Mouse (Mus musculus): ENCODE measurements around the gene Rassf2. TPM values are rescaled to one million over a fixed set of nuclear protein-coding genes. Genes with fewer than 3 reads are reported as not detected.

The Rassf2 gene
- polyA plus RNA-seq, 1 experiment from 2014 or later: 4.7 TPM

- Histone ChIP-seq H3K36me3 (no peaks in the 10 kb centered on the region), H3K27me3 (ENCODE audit: insufficient read depth, poor library complexity, severe bottlenecking) (0 out of 2 replicates have a peak, but pooled peaks cover under 1% of the 10 kb centered on the region), H3K4me3 (no peak overlapping the region), H3K4me1 (peaks cover 16% of the 10 kb centered on the region), H3K27ac (0 out of 2 replicates have a peak overlapping the region, but pooled peaks have one; percentile 22), H3K9me3 (no peaks in the 10 kb centered on the region)
- no peak for DNase-seq (ENCODE audit: low spot score)
- WGBS: 61% methylated on average over 8 of the region's 8 CpGs
Measured at GRCm38 (mm10) chr2:131945225-131945624, 84.8 kb downstream of the Rassf2 start.

- 50% methylated on average over 1 of the region's 1 CpGs for WGBS
- Histone ChIP-seq H3K36me3 (no peaks in the 10 kb centered on the region), H3K27ac (0 out of 2 replicates have a peak overlapping the region, but pooled peaks have one; percentile 22), H3K4me3 (no peak overlapping the region), H3K4me1 (peaks cover 13% of the 10 kb centered on the region), H3K9me3 (no peaks in the 10 kb centered on the region), H3K27me3 (ENCODE audit: insufficient read depth, poor library complexity, severe bottlenecking) (no peaks in the 10 kb centered on the region)
- DNase-seq (ENCODE audit: low spot score): no peak
Measured at GRCm38 (mm10) chr2:131944370-131944769, 85.7 kb downstream of the Rassf2 start.

- no peak overlapping the region for H3K4me3 ChIP-seq
- peaks cover 17% of the 10 kb centered on the region for H3K4me1 ChIP-seq
- no peaks in the 10 kb centered on the region for H3K27me3 ChIP-seq (ENCODE audit: insufficient read depth, poor library complexity, severe bottlenecking)
- H3K36me3 ChIP-seq: peaks cover 8% of the 10 kb centered on the region
- H3K9me3 ChIP-seq: no peaks in the 10 kb centered on the region
- H3K27ac ChIP-seq: no peak overlapping the region
- WGBS: 81% methylated on average over 6 of the region's 6 CpGs
- no peak for DNase-seq (ENCODE audit: low spot score)
Measured at GRCm38 (mm10) chr2:131941501-131941900, 88.6 kb downstream of the Rassf2 start.

GRCm38 (mm10) chr2:131940506-131940905 is 89.6 kb downstream of the Rassf2 start:
- no peaks in the 10 kb centered on the region for H3K9me3 ChIP-seq
- H3K36me3 ChIP-seq: peaks cover 11% of the 10 kb centered on the region
- DNase-seq (ENCODE audit: low spot score): no peak
- no peaks in the 10 kb centered on the region for H3K27me3 ChIP-seq (ENCODE audit: insufficient read depth, poor library complexity, severe bottlenecking)
- no peak overlapping the region for H3K27ac ChIP-seq
- peaks cover 18% of the 10 kb centered on the region for H3K4me1 ChIP-seq
- no peak overlapping the region for H3K4me3 ChIP-seq
- WGBS: 42% methylated on average over 3 of the region's 3 CpGs

Other genes with a start within 250 kb of the Rassf2 start
- gene Erv3, start 170.5 kb downstream of the Rassf2 start, polyA plus RNA-seq (2016; fragmentation: Nextera tagmentation; extraction: Ambion mirVana): not detected in 2 replicates
- 62.6 and 67.0 TPM in 2 replicates for gene Prnp, start 120.3 kb downstream of the Rassf2 start, polyA plus RNA-seq (2016; fragmentation: Nextera tagmentation; extraction: Ambion mirVana)
- gene Prn, start 120.3 kb downstream of the Rassf2 start, polyA plus RNA-seq (2016; fragmentation: Nextera tagmentation; extraction: Ambion mirVana): 0.35 TPM in 1 of 2 replicates, not detected in the other
- 3.1 and 4.6 TPM in 2 replicates for gene Prnd, start 79.4 kb downstream of the Rassf2 start, polyA plus RNA-seq (2016; fragmentation: Nextera tagmentation; extraction: Ambion mirVana)
- 8.7 and 10.3 TPM in 2 replicates for gene Slc23a2, start 114.8 kb upstream of the Rassf2 start, polyA plus RNA-seq (2016; fragmentation: Nextera tagmentation; extraction: Ambion mirVana)
- 39.4 TPM in 2 replicates for gene Tmem230, start 217.5 kb upstream of the Rassf2 start, polyA plus RNA-seq (2016; fragmentation: Nextera tagmentation; extraction: Ambion mirVana)
- 217 and 273 TPM in 2 replicates for gene Pcna, start 223.1 kb upstream of the Rassf2 start, polyA plus RNA-seq (2016; fragmentation: Nextera tagmentation; extraction: Ambion mirVana)
- 20.0 and 20.4 TPM in 2 replicates for gene Cds2, start 232.9 kb upstream of the Rassf2 start, polyA plus RNA-seq (2016; fragmentation: Nextera tagmentation; extraction: Ambion mirVana)

Data from heart, embryonic 10.5 days (tissue).